Mouse (Mus musculus) gastrocnemius, postnatal 25 days (tissue): ENCODE data around the gene Tgm5. TPM values are rescaled to one million over a fixed set of nuclear protein-coding genes. Genes with fewer than 3 reads are reported as not detected.
A peak's percentile ranks its signal among the peaks of the same experiment; 100 is the strongest.
"Not testable (repeated sequence)": the region's sequence is repeated elsewhere in the genome, so short reads cannot be mapped to it uniquely, and the experiment has no call there.

ENCODE experiments used
- DNase-seq: peaks from one replicate; pipeline ENCODE4 v3.0.0; 2022
- total RNA-seq, 2 experiments: library from RNA; stranded (reverse); gene quantifications; 1 replicate in 1 of 2; 2 replicates in 1 of 2; pipeline ENCODE4 v1.2.3; 2021

Gene Tgm5
- total RNA-seq, 2 experiments from 2014 or later: not detected

- no peak for DNase-seq
Observed at GRCm38 (mm10) chr2:121039382-121039781, 46.3 kb downstream of the Tgm5 start.

DNA sequence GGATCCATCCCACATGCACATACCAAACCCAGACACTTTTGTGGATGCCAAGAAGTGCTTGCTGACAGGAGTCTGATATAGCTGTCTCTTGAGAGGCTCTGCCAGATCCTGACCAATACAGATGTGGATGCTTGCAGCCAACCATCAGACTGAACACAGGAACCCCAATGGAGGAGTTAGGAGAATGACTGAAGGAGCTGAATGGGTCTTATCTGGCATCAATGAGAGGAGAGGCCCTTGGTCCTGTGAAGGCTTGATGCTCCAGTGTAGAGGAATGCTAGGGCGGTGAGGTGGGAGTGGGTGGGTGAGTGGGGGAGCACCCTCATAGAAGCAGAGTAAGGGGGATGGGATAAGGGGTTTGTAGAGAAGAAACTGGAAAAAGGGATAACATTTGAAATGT is 46.8 kb downstream of the Tgm5 start:
- not testable (repeated sequence) for DNase-seq

- DNase-seq: no peak
Observed at GRCm38 (mm10) chr2:121036733-121037341, 48.8 kb downstream of the Tgm5 start, which contains the start of gene Epb42. Epb42 (minus strand) TSS chr2:121037072.

DNA sequence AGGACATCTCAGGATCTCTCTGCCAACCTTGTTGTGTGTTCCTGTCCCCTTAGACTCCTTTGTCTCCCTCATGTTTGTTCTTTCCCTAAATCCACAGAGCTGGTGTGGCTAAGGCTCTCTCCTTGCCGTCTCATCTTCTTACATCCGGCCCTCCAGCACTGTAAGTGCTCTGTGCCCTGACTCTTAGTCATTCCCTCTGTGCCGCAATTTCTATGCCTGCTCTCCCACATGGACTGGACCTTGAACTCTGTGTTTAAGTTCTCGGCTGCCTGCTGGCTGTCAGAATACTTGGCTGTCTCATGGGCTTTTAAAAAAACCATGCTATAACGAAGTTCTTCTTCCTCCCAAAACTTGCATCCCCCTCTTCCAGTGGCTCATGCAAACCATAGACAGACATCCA is 62.7 kb downstream of the Tgm5 start:
- no peak for DNase-seq

DNA sequence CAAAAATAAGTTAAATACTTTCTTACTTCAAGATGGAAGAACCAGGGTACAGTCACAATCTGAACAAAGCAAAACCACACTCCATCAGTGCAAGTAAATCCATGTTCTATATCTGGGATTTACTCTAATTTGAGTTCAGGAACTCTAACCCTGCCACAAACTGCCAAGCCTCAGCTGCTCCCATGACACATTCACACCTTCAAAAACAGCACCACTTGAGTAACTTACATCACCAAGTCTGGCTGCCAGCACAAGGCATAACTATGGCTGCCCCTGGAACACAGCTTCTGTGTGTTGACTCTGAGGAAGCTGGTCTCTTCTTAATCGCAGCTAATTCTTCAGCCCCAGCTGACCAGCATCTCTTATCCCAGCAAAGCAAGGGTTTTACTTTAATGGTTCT is 68.5 kb downstream of the Tgm5 start:
- no peak for DNase-seq

GRCm38 (mm10) chr2:121016226-121016625 is 69.4 kb downstream of the Tgm5 start:
- no peak for DNase-seq

- no peak for DNase-seq
Observed at GRCm38 (mm10) chr2:121015507-121015906, 70.1 kb downstream of the Tgm5 start.

DNA sequence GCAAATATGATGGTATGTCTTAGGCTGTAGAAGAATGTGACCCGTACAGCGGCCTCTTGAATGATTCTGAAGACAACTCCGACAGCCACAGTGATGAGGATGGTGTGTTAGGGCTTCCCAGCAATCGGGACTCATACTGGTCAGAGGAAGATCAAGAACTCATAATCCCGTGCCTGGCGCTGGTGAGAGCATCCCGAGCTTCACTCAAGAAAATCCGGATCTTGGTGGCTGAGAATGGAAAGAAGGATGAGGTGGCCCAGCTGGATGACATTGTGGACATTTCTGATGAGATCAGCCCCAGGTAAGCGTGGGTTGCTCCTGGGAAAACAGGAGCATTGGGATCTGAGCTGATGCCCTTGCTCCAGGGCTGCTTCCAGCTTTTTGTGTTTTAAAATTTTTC is 73.0 kb downstream of the Tgm5 start:
- DNase-seq: no peak

DNA sequence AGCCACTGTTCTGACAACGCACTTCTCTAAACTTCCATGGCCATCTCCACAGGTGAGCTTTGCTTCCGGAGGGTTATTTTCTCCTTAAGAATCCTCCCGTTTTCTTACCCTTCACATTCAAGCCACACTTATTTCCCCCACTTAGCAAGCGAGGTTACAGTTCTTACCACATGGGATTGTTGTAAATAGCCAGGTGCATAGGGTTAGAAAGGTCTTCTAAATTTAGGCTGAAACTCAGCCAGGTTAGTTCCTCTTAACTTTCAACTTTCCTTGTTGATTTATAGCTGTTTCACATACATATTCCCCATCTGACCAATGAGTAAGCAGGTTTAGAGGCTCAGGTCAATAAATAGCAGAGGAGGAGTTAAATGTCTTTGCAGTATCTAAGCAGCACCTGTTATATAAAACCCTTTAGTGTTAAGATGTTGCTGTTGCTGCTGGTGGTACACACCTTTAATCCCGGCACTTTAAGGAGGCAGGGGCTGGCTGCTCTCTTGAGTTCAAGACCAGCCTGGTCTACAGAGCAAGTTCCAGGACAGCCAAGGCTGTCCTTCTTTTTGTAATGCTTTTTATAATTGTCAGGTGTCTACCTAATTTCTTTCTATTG is 76.5 kb downstream of the Tgm5 start:
- DNase-seq: no peak

- DNase-seq: no peak
Observed at GRCm38 (mm10) chr2:121008664-121009007, 77.0 kb downstream of the Tgm5 start.

DNA sequence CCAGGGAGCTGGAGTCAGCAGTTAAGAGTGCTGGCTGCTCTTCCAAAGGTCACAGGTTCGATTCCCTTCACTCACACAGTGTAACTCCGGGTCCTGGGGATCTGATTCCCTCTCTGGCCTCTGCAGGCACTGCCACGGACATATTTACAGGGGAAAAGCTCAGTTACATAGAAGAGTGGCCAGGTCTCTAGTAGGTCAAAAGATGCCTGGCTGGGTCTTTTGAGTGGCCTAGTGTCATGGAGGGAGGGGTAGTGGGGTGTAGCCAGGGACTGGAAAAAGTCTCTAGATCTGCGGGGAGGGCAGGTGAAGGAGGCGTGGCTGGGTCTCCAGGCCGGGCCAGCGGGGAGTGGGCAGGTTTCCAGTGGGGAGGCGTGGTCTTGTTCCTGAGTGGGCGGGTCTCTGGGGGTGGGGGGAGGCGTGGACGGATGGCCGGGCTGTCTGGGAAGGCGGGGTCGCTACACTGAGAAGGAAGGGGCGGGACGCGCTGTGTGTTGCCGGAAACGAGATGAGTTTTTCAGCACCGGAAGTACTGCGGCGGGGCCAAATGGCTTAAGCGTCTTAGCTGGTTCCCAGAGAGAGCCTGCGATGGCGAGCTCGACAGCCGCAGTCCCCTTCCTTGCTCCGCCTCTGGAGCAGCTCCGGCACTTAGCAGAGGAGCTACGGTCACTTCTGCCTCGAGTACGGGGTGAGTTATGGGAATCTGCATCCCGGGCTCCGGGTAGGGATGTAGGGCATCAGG is 77.5 kb downstream of the Tgm5 start, which contains the start of gene Ccndbp1:
Gene Ccndbp1 (plus strand): TSS at position 479 of the 739 bp plus-strand sequence.
- peak; percentile 88 for DNase-seq

- DNase-seq: no peak
Observed at GRCm38 (mm10) chr2:121006986-121007385, 78.7 kb downstream of the Tgm5 start.

- no peak for DNase-seq
Observed at GRCm38 (mm10) chr2:121004018-121004811, 81.4 kb downstream of the Tgm5 start.

DNA sequence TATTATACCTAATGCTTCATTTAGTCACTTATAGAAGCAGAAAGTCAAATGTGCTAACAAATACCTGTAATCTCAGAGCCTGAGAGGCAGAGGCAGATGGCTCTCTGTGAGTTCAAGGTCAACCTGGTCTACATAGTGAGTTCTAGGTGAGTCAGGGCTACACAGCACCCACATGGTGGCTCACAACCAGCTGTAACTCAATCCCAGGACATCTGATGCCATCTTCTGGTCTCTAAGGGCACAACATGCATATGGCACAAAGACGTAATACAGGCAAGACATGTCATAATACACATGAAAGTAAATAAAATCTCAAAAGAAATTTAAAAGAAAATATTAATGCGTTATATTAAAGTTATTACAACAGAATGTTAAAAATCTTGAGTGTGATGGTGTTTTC is 82.1 kb downstream of the Tgm5 start:
- DNase-seq: no peak

DNA sequence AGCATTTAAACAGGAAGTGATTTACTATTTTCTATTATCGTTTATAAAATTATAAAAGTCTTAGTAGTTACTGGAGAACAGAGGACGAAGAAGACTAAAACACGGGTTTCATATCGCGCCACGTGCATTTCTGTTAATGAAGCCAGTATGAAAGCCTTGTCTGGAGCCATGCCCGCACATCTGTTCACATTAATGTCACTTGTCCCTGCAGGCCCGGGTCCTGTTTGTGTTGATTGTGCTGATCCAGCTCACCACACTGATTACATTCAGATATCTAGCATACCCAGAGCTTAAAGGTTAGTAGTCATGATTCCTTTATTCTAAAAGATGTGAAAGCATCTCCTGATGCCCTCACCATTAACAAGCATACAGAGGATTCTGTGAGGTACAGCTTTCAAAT is 86.8 kb downstream of the Tgm5 start:
- no peak for DNase-seq

DNA sequence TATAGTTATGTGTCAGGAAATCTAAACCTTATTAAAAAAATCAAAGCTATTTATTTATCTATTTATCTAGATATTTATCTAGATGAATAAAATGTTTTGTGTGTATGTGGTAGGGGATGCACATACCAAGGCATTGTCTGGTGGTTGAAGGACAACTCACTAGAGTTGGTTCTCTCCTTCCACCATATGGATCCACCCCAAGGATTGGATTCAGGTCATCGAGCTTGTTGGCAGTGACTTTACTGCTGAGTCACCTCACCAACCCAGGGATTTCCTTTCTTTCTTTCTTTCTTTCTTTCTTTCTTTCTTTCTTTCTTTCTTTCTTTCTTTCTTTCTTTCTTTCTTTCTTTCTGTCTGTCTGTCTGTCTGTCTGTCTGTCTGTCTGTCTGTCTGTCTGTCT is 89.0 kb downstream of the Tgm5 start:
- DNase-seq: not testable (repeated sequence)

Other genes starting within 250 kb of the Tgm5 start
- 1 to 10 TPM; 4.5 to 5.6 TPM for gene Cdan1, start 235.7 kb downstream of the Tgm5 start, total RNA-seq
- 1 to 10 TPM; 7.4 to 7.7 TPM for gene Ttbk2, start 235.2 kb downstream of the Tgm5 start, total RNA-seq
- gene Ubr1, start 115.1 kb downstream of the Tgm5 start, total RNA-seq: 10 to 100 TPM; 20.4 to 21.3 TPM
- gene Tmem62, start 108.8 kb downstream of the Tgm5 start, total RNA-seq: 1 to 10 TPM; 2.9 to 4.2 TPM
- gene Ccndbp1, start 77.4 kb downstream of the Tgm5 start, total RNA-seq: 10 to 100 TPM; 12.5 to 16.6 TPM
- gene Epb42, start 48.8 kb downstream of the Tgm5 start, total RNA-seq: under 1 TPM in 1 of 2 experiments, not detected in 1; 0.16 TPM
- gene Tgm7, start 24.0 kb upstream of the Tgm5 start, total RNA-seq: not detected
- gene Adal, start 54.6 kb upstream of the Tgm5 start, total RNA-seq: 10 to 100 TPM; 13.9 to 14.5 TPM
- 1 to 10 TPM; 3.2 to 3.6 TPM for gene Lcmt2, start 54.8 kb upstream of the Tgm5 start, total RNA-seq
- gene Tubgcp4, start 84.8 kb upstream of the Tgm5 start, total RNA-seq: 10 to 100 TPM in 1 of 2 experiments, 1 to 10 TPM in 1; 9.9 to 11.8 TPM
- 1 to 10 TPM; 4.5 to 4.6 TPM for gene Zscan29, start 85.3 kb upstream of the Tgm5 start, total RNA-seq
- 10 to 100 TPM; 13.5 to 16.4 TPM for gene Trp53bp1, start 185.6 kb upstream of the Tgm5 start, total RNA-seq
- 1 to 10 TPM; 7.0 to 7.8 TPM for gene Map1a, start 203.8 kb upstream of the Tgm5 start, total RNA-seq